Mouse (Mus musculus): ENCODE measurements at regions not wholly inside any gene's neighbourhood (a gene's known extent, or its start where the extent isn't known, plus 50 kb on each side); places are given as distances from the start of the nearest gene placed in this dataset.

DNA sequence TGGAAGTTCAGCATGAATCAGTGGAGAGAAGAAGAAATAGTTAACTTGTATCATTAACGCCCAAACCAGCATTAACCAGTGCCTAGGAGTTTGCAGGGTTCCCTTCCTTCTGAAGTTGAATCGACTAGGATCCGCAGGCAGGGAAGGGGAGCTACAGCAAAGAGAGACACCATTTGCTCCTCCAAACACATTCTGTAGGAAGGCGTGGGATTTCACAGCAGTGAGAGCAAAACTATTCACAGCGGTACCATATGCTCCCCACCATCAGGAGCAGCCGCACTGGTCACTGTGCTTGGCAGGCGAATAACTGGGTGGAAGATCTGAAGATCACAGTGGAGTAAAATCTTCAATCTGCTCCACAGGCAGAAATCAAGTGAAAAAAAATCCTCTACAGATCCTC, 610.3 kb downstream of the Lmo4 start:
- DNase-seq (ENCODE audit: low spot score) = no peak

GRCm38 (mm10) chr3:143586653-143587052, 618.4 kb downstream of the Lmo4 start:
- DNase-seq (ENCODE audit: low spot score) = no peak

- DNase-seq (ENCODE audit: low spot score) = peak; percentile 15
Measured at GRCm38 (mm10) chr3:143584692-143585603, 620.1 kb downstream of the Lmo4 start.

GRCm38 (mm10) chr3:143576338-143577007, 628.5 kb downstream of the Lmo4 start:
- DNase-seq (ENCODE audit: low spot score) = no peak

DNA sequence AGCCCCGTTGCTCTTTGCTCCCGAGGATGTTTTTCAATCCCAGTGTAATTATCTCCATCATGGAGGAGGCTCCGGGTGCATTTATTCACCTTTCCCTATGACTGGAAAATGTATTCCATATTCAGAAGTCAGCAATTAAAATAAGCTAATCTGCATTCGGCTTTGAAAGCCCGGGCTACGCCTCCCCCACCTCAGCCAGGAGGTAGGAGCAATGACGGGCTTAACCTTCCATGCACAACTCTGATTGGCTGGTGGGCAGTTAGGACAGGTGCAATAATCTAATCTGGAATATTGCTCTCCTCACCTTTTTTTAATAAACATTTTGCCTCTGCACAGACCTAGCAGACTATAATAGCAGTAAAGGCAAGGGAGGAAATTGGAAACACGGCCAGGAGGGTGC, 629.3 kb downstream of the Lmo4 start:
- DNase-seq (ENCODE audit: low spot score) = no peak

- no peak for DNase-seq (ENCODE audit: low spot score)
Measured at GRCm38 (mm10) chr3:143574035-143574864, 630.8 kb downstream of the Lmo4 start.

DNA sequence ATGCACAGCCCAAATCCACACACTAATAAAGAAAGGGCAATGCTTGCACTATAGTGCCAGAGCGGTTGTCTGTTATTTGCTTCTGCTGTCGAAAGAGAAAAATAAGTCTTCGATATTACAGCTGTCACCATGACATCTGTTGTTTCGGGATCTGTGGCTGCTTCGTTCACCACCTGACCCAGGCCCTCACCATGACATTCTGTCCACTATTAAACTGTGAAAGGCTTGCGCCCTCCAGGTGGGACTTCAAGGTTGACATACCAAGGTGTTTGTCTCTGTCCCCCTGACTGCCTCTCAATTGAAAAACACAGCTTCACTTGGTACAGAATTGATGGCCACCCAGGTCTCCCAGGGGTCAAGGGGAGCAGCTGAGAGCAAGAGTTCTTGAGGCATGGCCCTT, 635.1 kb downstream of the Lmo4 start:
- no peak for DNase-seq (ENCODE audit: low spot score)

- DNase-seq (ENCODE audit: low spot score) = no peak
Measured at GRCm38 (mm10) chr3:143565067-143565466, 640.0 kb downstream of the Lmo4 start.

DNA sequence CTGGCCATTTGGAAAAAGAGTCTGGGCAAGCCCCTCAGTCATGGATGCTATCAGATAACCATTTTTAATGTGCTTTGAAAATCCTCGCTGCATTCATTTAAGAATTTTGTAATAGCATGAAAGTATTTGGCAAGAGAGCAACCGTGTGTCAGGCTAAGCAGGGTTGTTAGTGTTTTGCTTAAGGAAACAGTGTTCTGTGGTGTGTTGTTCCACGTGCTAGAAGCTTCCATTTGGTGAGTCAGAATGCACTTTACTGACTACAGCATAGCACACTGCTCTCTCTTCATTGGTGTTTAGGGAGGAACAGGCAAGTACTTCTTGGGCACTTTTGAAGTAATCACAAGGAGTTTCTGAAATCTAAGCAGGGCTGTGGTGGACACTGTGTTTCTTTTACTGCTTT, 661.0 kb upstream of the Pkn2 start:
- no peak for DNase-seq (ENCODE audit: low spot score)

- no peak for DNase-seq (ENCODE audit: low spot score)
Measured at GRCm38 (mm10) chr3:143527982-143528381, 646.2 kb upstream of the Pkn2 start.

DNA sequence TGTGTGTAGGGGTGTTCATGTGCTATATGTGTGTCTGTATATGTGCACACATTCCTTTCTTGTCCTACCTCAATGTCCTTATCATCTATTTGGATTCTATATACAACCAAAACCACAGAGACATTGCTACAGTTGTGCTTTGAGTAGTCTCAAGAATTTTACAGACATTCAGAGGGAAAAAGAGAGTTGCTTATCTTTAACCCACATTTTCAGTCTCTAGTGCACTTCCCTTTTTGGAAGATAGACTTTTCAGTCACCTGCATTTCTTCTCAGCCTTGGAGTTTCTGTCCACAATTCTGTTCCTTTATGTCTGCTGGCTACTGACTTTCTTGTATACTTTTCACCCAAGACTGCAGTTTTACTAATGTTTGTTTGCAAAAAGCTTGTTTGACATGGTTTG, 645.5 kb upstream of the Pkn2 start:
- DNase-seq (ENCODE audit: low spot score) = no peak

DNA sequence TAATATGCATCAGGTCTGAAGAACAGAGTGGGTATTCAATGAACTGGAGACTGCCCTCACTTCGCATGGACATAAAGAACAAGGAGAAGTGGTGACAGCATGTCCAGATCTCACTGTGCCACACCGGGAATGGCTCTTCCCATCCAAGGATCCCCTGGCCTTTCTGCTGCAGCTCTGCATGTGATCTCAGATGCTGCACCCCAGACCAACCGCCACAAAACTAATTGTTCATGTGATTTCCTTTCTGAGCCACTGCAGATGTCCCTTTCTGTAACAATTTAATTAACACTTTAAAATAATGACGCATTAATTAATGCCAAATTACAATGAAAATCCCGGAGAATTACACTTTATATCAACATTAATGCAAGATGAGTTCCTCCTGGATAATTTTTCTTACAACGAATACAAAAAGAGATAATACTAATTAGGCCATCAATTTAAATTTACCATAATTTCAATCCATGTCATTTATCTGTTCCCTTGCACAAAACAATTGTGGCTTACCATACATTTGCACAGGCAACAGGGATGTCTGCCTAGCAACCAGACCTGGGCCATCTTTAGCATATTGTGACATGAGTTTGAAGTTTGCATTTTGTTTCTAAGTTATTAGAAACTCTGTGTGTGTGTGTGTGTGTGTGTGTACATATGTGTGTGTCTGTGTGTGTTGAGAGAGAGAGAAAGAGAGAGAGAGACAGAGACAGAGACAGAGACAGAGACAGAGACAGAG, 630.9 kb upstream of the Pkn2 start:
- no peak for DNase-seq (ENCODE audit: low spot score)

DNA sequence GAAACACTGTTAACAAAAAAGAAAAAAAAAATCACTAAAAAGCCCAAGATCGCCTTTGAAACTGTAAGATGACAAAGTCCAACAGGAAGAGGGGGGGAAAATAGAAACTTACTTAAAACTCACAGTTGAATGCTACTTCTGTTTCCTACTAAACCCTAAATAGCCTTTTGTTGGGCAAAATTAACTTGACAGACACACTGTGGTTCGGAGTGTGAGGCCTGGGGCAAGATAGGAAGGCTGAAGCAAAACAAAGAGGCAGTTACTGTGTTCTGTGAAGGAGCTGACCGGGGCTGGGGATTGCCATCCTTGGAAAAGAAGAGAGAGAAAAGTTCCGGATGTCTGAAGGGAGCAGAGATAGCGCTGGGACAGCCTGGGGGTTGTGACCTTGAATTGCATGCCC, 627.7 kb upstream of the Pkn2 start:
- no peak for DNase-seq (ENCODE audit: low spot score)

- DNase-seq (ENCODE audit: low spot score) = peak; percentile 29
Measured at GRCm38 (mm10) chr3:143508280-143508679, 626.5 kb upstream of the Pkn2 start.

DNA sequence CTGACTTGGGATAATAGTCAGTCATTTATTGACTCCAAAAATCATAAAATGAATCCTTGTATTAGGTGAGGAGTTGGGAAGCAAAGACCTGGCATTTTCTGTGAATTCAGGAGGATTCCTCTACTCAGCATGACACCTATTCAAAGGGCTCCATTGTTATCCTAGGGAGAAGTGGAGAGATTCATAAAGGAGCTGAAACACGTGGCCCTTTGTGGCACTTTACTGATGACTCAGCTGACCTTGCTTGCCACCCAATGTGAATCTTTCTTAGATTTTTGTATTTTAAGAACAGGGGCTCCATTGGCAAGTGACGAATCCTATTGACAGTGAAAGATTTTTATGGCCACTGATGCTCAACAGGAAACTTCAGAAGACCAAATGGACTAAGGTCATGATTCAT, 619.2 kb upstream of the Pkn2 start:
- DNase-seq (ENCODE audit: low spot score) = no peak

DNA sequence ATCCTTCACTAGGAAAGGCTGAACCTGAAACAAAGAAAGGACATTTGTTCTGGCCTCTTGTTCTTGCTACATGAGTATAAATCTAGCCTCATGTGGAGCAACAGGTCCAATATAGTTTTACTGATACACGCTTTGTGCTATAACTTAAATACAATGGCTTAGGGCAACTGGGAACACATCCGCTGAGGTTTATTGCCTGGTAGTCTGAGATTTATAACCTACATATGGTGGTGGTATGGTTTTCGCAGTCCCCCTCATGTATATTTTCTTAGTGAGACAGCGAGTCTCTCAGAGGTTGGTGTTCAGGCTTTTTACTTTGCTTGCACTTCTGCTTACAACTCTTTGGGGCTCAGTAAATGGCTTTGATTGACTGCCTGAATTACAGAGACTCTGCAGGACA, 613.6 kb upstream of the Pkn2 start:
- DNase-seq (ENCODE audit: low spot score) = no peak

DNA sequence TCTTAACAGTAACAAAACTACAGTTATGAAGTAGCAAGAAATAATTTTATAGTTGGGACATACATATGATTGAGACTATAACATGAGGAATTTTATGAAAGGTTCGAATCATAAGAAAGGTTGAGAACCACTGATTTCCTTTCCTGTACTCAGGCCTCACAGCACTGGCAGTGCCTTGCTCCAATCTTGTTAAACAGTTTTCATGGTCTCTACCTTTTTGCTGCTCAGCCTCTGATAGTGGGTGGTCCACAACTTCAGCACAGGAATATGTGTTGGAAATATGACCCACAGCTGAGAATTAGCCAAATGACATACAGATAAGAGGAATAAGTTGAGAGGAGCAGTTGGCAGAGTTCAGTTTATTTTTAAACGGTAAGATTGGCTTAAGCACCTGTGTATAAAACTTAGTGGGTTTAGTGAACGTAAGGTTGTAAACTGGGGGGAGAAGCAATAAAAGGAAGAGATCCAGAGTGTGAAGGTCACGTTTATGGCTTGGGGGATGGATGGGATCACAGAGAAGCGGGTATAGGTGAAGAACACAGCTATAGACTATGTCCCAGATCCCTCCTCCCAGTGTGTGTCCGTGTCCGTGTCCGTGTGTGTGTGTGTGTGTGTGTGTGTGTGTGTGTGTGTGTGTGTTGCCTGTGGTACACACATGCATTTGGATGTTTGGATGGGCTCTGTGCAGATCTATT, 596.3 kb upstream of the Pkn2 start:
- DNase-seq (ENCODE audit: low spot score) = no peak

GRCm38 (mm10) chr3:143475461-143475860, 593.7 kb upstream of the Pkn2 start:
- no peak for DNase-seq (ENCODE audit: low spot score)

- DNase-seq (ENCODE audit: low spot score) = no peak
Measured at GRCm38 (mm10) chr3:143447005-143447709, 565.4 kb upstream of the Pkn2 start.

- DNase-seq (ENCODE audit: low spot score) = no peak
Measured at GRCm38 (mm10) chr3:143417401-143417800, 535.6 kb upstream of the Pkn2 start.

- DNase-seq (ENCODE audit: low spot score) = no peak
Measured at GRCm38 (mm10) chr3:143411655-143412054, 529.9 kb upstream of the Pkn2 start.

Measured in lung, postnatal 25 days (tissue).